Mouse (Mus musculus): ENCODE measurements around the gene Vmn1r118. TPM values are rescaled to one million over a fixed set of nuclear protein-coding genes. Genes with fewer than 3 reads are reported as not detected.
"Not testable (repeated sequence)": the region's sequence is repeated elsewhere in the genome, so short reads cannot be mapped to it uniquely, and the experiment has no call there.

The Vmn1r118 gene
- not detected in 2 replicates for polyA plus RNA-seq (2015; fragmentation: Nextera tagmentation; extraction: Ambion mirVana)

GRCm38 (mm10) chr7:20912247-20912646 is at the start of gene Vmn1r118:
Gene Vmn1r118, minus strand, starts transcription at chr7:20912347.
- H3K4me1 ChIP-seq; H3K4me3 ChIP-seq; H3K36me3 ChIP-seq (replicated peaks); H3K27me3 ChIP-seq (replicated peaks); ATAC-seq (replicated peaks); H3K27ac ChIP-seq; H3K9me3 ChIP-seq; H3K4me2 ChIP-seq; H3K9ac ChIP-seq: not testable (repeated sequence)
- no CpG with 5 or more reads among the region's 2 CpGs for WGBS

GRCm38 (mm10) chr7:20884021-20884420 is 28.1 kb downstream of the Vmn1r118 start, which contains the start of gene Vmn1r117:
Gene Vmn1r117, minus strand, starts transcription at chr7:20884121.
- not testable (repeated sequence) for H3K36me3 ChIP-seq (replicated peaks); H3K4me1 ChIP-seq; ATAC-seq (replicated peaks); H3K9ac ChIP-seq; H3K27ac ChIP-seq; H3K9me3 ChIP-seq; H3K27me3 ChIP-seq (replicated peaks); H3K4me2 ChIP-seq; H3K4me3 ChIP-seq
- WGBS: no CpG with 5 or more reads among the region's 2 CpGs

GRCm38 (mm10) chr7:20871956-20872355 is 40.2 kb downstream of the Vmn1r118 start, which contains the start of gene Vmn1r116:
Gene Vmn1r116, plus strand, starts transcription at chr7:20872256.
- not testable (repeated sequence) for H3K4me3 ChIP-seq; H3K9ac ChIP-seq; H3K36me3 ChIP-seq (replicated peaks); H3K4me2 ChIP-seq; H3K27me3 ChIP-seq (replicated peaks); ATAC-seq (replicated peaks); H3K4me1 ChIP-seq; H3K9me3 ChIP-seq; H3K27ac ChIP-seq
- 75% methylated on average over 2 of the region's 3 CpGs for WGBS

Other genes starting within 250 kb of the Vmn1r118 start
- gene Vmn1r107, start 243.4 kb downstream of the Vmn1r118 start, polyA plus RNA-seq (2015; fragmentation: Nextera tagmentation; extraction: Ambion mirVana): not detected in 2 replicates
- gene Vmn1r111, start 209.1 kb downstream of the Vmn1r118 start, polyA plus RNA-seq (2015; fragmentation: Nextera tagmentation; extraction: Ambion mirVana): not detected in 2 replicates
- not detected in 2 replicates for gene Gm10668, start 181.7 kb downstream of the Vmn1r118 start, polyA plus RNA-seq (2015; fragmentation: Nextera tagmentation; extraction: Ambion mirVana)
- gene Vmn1r112, start 141.2 kb downstream of the Vmn1r118 start, polyA plus RNA-seq (2015; fragmentation: Nextera tagmentation; extraction: Ambion mirVana): not detected in 2 replicates
- not detected in 2 replicates for gene Vmn1r113, start 125.1 kb downstream of the Vmn1r118 start, polyA plus RNA-seq (2015; fragmentation: Nextera tagmentation; extraction: Ambion mirVana)
- gene Vmn1r114, start 100.2 kb downstream of the Vmn1r118 start, polyA plus RNA-seq (2015; fragmentation: Nextera tagmentation; extraction: Ambion mirVana): not detected in 2 replicates
- gene Vmn1r115, start 67.4 kb downstream of the Vmn1r118 start, polyA plus RNA-seq (2015; fragmentation: Nextera tagmentation; extraction: Ambion mirVana): not detected in 2 replicates
- gene Vmn1r116, start 40.1 kb downstream of the Vmn1r118 start, polyA plus RNA-seq (2015; fragmentation: Nextera tagmentation; extraction: Ambion mirVana): not detected in 2 replicates
- not detected in 2 replicates for gene Vmn1r117, start 28.2 kb downstream of the Vmn1r118 start, polyA plus RNA-seq (2015; fragmentation: Nextera tagmentation; extraction: Ambion mirVana)
- not detected in 2 replicates for gene Vmn1r119, start 100.1 kb upstream of the Vmn1r118 start, polyA plus RNA-seq (2015; fragmentation: Nextera tagmentation; extraction: Ambion mirVana)
- gene Vmn1r120, start 141.4 kb upstream of the Vmn1r118 start, polyA plus RNA-seq (2015; fragmentation: Nextera tagmentation; extraction: Ambion mirVana): not detected in 2 replicates
- not detected in 2 replicates for gene Vmn1r121, start 186.2 kb upstream of the Vmn1r118 start, polyA plus RNA-seq (2015; fragmentation: Nextera tagmentation; extraction: Ambion mirVana)
- not detected in 2 replicates for gene Vmn1r122, start 221.8 kb upstream of the Vmn1r118 start, polyA plus RNA-seq (2015; fragmentation: Nextera tagmentation; extraction: Ambion mirVana)
- not detected in 2 replicates for gene Vmn1r123, start 249.8 kb upstream of the Vmn1r118 start, polyA plus RNA-seq (2015; fragmentation: Nextera tagmentation; extraction: Ambion mirVana)